Mouse (Mus musculus) macrophage (primary cell): ENCODE measurements around the gene Tspo. TPM values are rescaled to one million over a fixed set of nuclear protein-coding genes. Genes with fewer than 3 reads are reported as not detected.
A peak's percentile ranks its signal among the peaks of the same experiment; 100 is the strongest.

ENCODE experiments used
- H3K27ac ChIP-seq: fragments of 350-480 bp; formaldehyde crosslinking; 2 replicates; pipeline ENCODE4 v1.9.0; 2021
- H3K36me3 ChIP-seq: fragments of 350-480 bp; formaldehyde crosslinking; 2 replicates; pipeline ENCODE4 v1.9.0; 2021; ENCODE audit errors: inconsistent target
- H3K4me3 ChIP-seq: fragments of 350-480 bp; formaldehyde crosslinking; 2 replicates; pipeline ENCODE4 v1.9.0; 2021; ENCODE audit errors: inconsistent target
- H3K79me2 ChIP-seq: fragments of 350-480 bp; formaldehyde crosslinking; 2 replicates; pipeline ENCODE4 v1.9.0; 2021; ENCODE audit errors: inconsistent target
- WGBS: methylation state at CpG from one replicate; pipeline ENCODE4 v1.1.7; 2026; ENCODE audit warnings: inconsistent platforms; ENCODE audit not compliant: missing documents; 5-methylcytosine and 5-hydroxymethylcytosine counted together
- polyA plus RNA-seq: library from polyadenylated mRNA; stranded (reverse); fragments of 250-400 nt; gene quantifications from 3 replicates; pipeline ENCODE4 v1.2.4, GENCODE M21; 2018; ENCODE audit warnings: inconsistent platforms
- total RNA-seq, 78 experiments: library from RNA; depleted of rRNA; stranded (reverse); fragments of 250-400 nt; gene quantifications; 1 replicate in 9 of 78; 2 replicates in 24 of 78; 3 replicates in 43 of 78; 4 replicates in 2 of 78; pipeline ENCODE4 v1.2.4; 2018; ENCODE audit warnings: inconsistent platforms in 56 of 78

The Tspo gene
- total RNA-seq (2018; cell fraction: chromatin; rRNA removed): 100 to 1,000 TPM in 1 of 26 experiments, 10 to 100 TPM in 15, 1 to 10 TPM in 10; 1.8 to 101 (median 15.2) TPM
- 100 to 1,000 TPM; 114 to 571 (median 330) TPM for total RNA-seq (2018; cell fraction: cytosol; rRNA removed)
- 100 to 1,000 TPM in 13 of 26 experiments, 10 to 100 TPM in 13; 15.5 to 248 (median 88.5) TPM for total RNA-seq (2018; cell fraction: nucleus; rRNA removed)
- polyA plus RNA-seq: 37.4 to 252 TPM (median 187 TPM) in 3 replicates

DNA sequence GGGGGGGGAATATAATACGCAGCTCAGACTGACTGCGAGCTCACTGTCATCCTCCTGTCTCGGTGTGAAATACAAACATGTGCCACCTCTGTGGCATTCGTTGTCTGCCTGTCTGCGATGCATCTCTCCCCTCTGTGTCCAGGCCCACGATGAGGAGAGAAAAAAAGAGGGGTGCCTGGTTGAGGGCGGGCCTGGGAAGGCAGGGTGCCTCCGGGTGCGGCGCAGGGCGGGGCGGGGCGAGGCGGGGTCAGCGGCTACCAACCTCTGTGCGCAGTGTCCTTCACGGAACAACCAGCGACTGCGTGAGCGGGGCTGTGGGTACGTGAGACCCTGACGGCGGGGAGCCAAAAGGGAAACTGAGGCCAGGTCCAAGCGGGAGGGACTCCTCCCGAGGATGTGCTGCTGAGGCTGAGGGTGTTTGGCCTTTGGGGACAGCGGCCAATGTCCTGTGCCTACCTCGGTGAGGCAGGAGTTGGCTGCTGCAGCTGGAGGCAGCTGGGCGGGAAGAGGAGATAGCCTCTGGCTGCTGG lies at the start of gene Tspo, which contains the start of gene Mcat:
TSS of gene Tspo (plus strand) at position 266 of the 530 bp plus-strand sequence.
TSS of gene Mcat (minus strand) at position 461 of the 530 bp plus-strand sequence.
- Histone ChIP-seq H3K27ac (peak within 1 kb of the TSS; percentile 80), H3K36me3 (no peaks in the 10 kb centered on the region), H3K79me2 (peaks cover 58% of the 10 kb centered on the region), H3K4me3 (peak within 1 kb of the TSS; percentile 93)
- WGBS: 1% methylated on average over 28 of the region's 28 CpGs

DNA sequence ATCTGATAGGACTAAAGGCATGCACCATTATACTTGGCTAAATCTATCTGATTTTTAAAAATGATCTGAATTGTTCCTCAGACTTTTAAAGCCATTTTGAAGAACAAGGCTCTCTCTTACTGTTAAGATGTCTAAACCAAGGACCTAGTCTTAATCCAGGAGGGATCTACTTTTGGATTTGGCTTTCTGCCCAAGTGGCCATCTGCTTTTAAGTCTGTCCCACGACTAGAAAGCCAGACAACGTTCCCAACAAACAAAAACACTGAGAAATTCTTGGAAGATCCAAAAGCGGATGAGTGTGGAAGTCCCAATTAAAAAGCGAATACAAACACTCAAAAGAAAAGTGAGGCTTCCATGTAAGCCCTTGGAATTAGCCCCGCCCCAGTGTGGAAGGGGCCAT lies 48.4 kb upstream of the Tspo start:
- 75% methylated on average over 5 of the region's 5 CpGs for WGBS
- H3K36me3 ChIP-seq: no peaks in the 10 kb centered on the region
- H3K79me2 ChIP-seq: no peaks in the 10 kb centered on the region
- H3K27ac ChIP-seq: no peak overlapping the region
- H3K4me3 ChIP-seq: no peak overlapping the region

DNA sequence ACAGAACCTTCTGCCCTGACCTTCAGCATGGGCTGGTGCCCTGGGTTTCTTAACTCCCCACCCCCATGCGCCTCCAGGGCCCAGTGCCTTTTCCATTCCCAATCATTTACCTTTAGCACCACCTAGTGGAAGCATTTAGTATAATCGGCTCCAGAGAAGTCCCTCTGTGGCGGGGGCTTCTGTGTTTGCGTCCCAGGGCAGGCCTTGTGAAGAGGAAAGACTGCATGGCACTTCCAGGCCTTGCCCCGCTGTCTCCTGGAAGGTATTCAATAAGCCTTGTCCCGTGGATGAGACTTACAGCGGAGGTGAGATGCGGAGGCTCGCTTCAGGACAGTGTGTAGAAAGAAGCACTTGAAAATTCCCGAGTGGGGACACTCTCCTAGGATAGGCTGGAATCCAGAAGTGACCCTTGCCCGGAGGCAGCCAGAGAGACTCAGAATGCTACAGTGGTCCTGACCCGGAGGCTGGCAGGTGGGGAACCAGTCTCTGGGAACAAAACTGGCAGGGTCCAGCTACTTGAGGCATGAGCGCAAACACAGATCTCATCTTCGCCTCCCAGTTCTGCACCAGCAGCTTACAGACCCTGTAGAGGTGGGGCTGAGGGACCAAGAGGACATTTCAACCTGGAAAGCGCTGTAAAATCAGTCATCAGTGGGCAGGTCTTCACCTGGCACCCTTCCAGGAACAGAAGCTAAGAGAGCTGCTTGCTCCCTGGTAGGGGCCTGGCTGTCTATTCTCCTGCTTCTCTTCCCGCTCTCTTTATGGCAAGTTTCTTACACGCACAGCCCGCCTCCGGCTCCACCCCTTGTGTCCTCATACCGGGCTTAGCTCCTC lies 45.0 kb upstream of the Tspo start:
- WGBS: 49% methylated on average over 20 of the region's 20 CpGs
- no peak overlapping the region for H3K27ac ChIP-seq
- H3K36me3 ChIP-seq: no peaks in the 10 kb centered on the region
- H3K4me3 ChIP-seq: no peak overlapping the region
- no peaks in the 10 kb centered on the region for H3K79me2 ChIP-seq

DNA sequence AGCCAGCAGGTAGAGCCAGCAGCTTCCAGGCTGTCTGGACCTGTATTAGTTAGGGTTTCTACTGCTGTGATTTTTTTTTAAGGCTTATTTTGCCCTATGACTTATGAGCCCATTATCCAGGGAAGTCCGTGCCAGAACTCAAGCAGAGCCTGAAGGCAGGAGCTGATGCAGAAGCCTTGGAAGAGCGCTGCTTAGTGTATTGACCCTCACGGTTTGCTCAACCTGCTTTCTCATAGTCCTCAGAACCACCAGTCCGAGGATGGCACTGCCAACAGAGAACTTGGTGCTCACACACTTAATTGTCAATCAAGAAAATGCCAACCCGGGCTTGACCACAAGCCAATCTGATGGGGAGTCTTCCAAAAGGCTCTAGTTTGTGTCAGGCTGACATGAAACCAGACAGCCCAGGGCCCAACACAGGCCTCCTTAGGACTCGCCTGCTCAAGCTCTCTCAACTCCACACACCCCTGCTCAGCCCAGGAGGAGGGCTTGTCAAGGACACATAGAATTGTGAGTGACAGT lies 42.5 kb upstream of the Tspo start:
- H3K79me2 ChIP-seq: no peaks in the 10 kb centered on the region
- no peaks in the 10 kb centered on the region for H3K36me3 ChIP-seq
- 78% methylated on average over 6 of the region's 6 CpGs for WGBS
- H3K27ac ChIP-seq: no peak overlapping the region
- H3K4me3 ChIP-seq: no peak overlapping the region

DNA sequence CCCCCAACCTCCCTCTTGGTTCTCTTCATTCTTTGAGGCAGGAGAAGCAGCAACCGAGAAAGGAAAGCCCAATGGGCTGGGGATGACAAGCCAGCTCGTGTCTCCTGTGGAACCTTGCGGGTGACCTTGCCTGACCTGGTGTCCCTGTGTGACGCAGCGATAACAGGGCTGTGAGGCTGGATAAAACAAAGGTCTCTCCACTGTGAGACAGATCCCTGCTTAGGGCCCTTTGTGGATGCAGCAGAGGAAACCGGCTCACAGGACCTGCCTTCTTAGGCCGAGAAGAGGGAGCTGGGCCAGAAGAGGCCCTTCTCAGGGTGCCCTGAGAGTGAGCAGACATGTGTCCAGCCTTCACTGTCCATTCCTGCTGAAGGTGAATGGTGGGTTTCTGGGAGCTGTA lies 40.2 kb upstream of the Tspo start:
- Histone ChIP-seq H3K79me2 (no peaks in the 10 kb centered on the region), H3K27ac (no peak overlapping the region), H3K36me3 (no peaks in the 10 kb centered on the region), H3K4me3 (no peak overlapping the region)
- WGBS: 80% methylated on average over 7 of the region's 7 CpGs

DNA sequence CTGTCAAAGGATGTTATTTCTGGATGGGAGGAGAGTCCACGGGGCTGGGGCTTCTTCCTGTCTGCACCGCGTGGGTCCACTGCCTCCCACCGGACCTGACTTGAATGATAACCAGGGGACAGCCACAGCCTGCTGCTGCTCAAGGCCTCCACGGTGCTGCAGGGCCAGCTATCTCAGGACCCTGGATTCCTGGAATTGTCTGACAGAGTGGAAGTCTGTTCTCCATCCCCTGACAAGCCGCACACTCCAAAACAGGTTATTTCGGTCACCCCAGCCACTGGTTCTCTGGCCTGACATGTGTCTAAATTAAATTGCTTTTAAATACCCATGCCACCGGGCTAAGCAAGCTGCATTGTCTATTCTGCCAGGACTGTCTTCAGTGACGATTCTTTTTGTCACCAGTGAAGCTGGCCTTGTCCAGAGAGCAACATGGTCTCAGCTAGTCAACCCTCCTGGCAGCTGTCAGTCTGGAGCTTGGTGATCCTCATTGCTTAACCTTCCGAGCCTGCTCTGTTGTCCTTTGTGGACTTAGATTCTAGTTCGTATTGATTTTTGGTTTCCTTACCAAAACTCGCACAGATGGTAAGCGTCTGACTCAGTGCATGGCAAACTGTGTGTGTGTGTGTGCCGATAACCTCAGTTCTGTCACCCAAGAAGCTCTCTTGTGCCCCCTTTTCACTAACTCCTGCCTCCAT lies 39.6 kb upstream of the Tspo start:
- H3K36me3 ChIP-seq: no peaks in the 10 kb centered on the region
- no peak overlapping the region for H3K4me3 ChIP-seq
- WGBS: 83% methylated on average over 14 of the region's 14 CpGs
- no peak overlapping the region for H3K27ac ChIP-seq
- no peaks in the 10 kb centered on the region for H3K79me2 ChIP-seq

DNA sequence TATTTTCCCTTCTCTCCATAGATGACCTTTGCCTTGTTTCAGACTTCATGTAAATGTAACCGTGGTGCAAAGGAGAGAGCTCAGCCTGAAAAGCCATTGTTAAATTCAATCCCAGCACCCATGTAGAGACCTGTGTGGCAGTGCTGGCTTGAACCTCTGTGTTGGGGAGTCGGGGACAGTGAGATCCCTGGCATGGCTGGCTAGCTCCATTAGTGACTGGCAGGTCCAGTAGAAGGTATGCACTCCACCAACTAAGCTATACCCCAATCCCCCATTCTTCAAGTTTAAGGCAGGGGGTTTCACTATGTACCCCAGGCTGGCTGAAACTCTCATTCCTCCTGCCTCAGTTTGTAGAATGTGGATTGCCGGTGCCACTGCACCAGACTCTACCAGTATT lies 39.1 kb upstream of the Tspo start:
- H3K79me2 ChIP-seq: no peaks in the 10 kb centered on the region
- no peaks in the 10 kb centered on the region for H3K36me3 ChIP-seq
- 85% methylated on average over 3 of the region's 3 CpGs for WGBS
- H3K27ac ChIP-seq: no peak overlapping the region
- no peak overlapping the region for H3K4me3 ChIP-seq

DNA sequence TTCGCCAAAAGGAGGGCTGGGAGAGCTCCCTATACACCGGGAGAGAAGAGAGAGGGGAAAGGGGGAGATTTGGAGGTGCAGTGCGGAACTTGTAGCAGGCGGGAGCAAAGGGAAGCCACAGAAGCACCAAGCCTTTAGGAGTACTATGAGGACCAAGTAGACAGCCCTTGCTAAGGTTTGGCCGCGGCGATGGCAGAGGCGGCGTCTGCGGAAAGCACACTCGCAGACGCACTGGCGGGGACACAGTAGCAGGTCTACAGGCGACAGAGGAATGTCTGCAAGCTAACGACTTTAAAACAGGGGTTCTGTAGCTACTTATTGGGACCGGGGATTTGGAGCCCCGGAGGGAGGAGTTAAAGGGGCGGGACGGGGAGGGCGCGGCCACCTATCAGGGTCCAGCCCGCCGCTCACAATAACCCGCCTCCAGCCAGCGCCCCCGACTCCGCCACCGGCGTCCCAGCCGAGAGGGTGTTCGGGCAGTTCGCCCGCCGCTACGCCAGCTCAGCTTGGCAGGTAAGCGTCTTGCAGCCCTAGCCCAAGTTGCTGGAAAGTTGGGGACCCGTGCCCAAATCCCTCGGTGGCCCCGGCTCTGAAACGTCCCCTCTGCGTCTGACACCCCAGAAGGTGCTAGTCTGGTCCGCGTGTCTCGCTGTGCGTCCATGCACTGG lies 36.8 kb upstream of the Tspo start, which contains the start of gene Bik:
TSS of gene Bik (plus strand) at position 439 of the 668 bp plus-strand sequence.
- no peak within 1 kb of the TSS for H3K27ac ChIP-seq
- no peaks in the 10 kb centered on the region for H3K79me2 ChIP-seq
- no peaks in the 10 kb centered on the region for H3K36me3 ChIP-seq
- H3K4me3 ChIP-seq: peak within 1 kb of the TSS; percentile 7; the same call in 1 of the 2 replicates
- WGBS: 2% methylated on average over 45 of the region's 45 CpGs

DNA sequence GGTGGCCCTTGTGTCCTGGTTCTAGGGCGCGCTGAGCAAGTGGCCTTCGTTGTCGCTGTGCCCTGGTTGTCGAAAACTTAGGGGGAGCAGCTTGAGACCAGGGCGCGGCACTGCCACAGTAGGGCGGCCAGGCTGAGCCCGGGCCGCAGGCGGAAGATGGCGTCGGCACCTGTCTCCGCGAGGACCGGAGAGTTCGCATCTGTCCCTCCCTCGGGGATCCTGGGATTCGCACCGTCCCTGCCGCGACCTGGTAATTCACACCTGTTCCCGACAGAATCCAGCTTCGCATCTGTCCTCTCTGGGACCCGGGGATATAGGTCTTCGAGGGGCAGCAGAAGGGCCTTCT lies 36.3 kb upstream of the Tspo start:
- H3K4me3 ChIP-seq: peak overlapping the region; percentile 7; the same call in 1 of the 2 replicates
- H3K27ac ChIP-seq: no peak overlapping the region

DNA sequence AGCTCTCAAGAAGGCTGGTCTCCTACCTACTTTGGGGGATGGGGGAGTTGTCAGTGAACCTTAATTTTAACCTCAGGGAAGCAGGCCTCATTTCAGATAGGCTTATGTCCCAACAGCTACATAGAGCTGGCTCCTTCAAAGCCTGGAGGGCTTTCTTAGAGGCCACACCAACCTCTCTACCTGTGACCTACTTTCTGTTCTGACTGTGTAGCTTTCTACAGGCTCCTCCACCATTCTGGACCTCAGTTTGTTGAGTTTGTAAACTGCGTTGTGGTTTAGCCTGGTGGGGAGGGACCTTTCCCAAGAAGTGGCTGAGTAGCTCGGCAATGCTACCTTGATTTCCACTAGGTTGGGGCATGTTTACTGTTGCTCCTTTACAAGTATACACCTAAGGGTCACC lies 35.6 kb upstream of the Tspo start:
- 100% methylated on average over 2 of the region's 2 CpGs for WGBS
- no peaks in the 10 kb centered on the region for H3K36me3 ChIP-seq
- no peak overlapping the region for H3K27ac ChIP-seq
- H3K4me3 ChIP-seq: no peak overlapping the region
- H3K79me2 ChIP-seq: no peaks in the 10 kb centered on the region

More for the DNA sequence above, 36.3 kb upstream of the Tspo start:
- 6% methylated on average over 26 of the region's 26 CpGs for WGBS
- Histone ChIP-seq H3K36me3 (no peaks in the 10 kb centered on the region), H3K79me2 (no peaks in the 10 kb centered on the region)

DNA sequence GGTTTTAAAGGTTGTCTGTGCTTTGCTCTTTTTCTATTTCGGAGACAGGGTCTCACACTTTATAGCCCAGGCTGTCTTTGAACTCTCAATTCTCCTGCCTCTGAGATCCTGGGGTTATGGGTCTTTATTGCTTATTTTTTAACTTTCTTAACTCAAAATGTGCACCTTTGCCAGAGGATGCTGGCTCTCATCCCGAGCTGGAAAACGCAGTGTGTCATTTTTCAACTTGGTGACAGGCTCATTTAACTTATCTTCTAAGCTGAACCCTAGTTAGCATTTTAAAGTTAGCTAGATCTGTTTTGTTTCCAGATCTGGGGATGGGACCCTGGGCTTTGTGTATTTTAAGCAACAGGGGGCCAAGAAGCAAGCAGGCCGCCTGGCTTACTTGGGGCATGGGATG lies 34.5 kb upstream of the Tspo start:
- WGBS: 83% methylated on average over 4 of the region's 4 CpGs
- H3K79me2 ChIP-seq: no peaks in the 10 kb centered on the region
- no peak overlapping the region for H3K4me3 ChIP-seq
- H3K36me3 ChIP-seq: no peaks in the 10 kb centered on the region
- no peak overlapping the region for H3K27ac ChIP-seq

DNA sequence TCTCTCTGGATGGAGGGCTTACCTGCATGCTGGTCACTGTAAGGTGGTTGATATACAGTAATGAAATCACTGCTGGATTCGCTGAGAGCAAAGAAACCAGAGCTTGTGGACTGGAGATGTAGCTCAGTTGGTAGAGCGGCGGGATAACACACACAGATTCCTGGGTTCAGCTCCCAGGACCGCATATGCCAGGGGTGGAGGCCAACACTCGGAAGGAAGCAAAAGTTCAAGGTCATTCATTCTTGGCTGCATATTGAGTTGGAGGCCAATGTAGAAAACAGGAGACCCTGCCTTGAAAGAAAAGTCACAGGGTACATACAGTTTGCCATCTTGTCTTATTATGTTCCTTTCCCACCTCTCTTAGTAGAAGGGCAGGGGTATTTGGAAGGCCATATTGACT lies 33.6 kb upstream of the Tspo start:
- WGBS: 90% methylated on average over 5 of the region's 5 CpGs
- Histone ChIP-seq H3K4me3 (no peak overlapping the region), H3K36me3 (no peaks in the 10 kb centered on the region), H3K27ac (no peak overlapping the region), H3K79me2 (no peaks in the 10 kb centered on the region)

DNA sequence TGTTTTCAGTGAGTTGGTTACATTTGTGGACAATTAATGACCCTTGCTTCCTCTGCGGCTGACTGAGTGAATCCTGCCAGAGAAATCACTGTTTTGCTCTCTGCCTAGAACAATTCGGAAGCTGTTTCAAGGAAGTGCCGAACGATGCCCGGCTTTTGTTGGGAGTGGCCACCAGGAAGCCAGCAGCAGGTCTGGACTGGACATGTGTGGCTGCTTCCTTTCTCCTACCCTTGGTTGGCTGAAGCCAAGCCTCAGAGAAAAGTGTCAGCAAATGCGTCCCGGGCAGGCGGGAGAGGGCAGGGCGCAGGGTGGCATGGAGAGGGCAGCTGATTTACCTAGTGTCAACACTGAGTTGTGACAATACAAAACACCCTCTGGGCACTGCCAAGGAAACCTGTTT lies 33.2 kb upstream of the Tspo start:
- no peak overlapping the region for H3K27ac ChIP-seq
- 34% methylated on average over 9 of the region's 9 CpGs for WGBS

DNA sequence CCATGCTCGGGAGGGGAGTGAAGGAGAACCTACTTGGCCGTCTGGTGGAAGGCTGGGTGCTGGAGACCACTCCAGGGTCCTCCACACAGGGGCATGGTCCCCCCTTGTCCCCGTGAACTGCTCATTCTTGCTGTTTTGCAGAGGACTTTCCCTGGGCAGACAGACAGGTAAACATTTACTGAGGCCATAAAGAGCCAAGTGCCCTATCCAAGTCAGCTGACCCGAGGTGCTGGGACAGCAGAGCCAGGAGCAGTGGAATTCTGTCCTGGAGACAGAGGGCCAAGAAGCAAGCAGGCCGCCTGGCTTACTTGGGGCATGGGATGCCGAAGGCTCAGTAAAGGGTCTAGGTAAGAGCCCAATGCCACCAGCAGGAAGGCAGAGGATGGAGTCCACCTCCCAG lies 32.7 kb upstream of the Tspo start:
- 89% methylated on average over 6 of the region's 6 CpGs for WGBS

More for the DNA sequence above, 33.2 kb upstream of the Tspo start:
- Histone ChIP-seq H3K4me3 (no peak overlapping the region), H3K36me3 (no peaks in the 10 kb centered on the region), H3K79me2 (no peaks in the 10 kb centered on the region)

More for the DNA sequence above, 32.7 kb upstream of the Tspo start:
- Histone ChIP-seq H3K27ac (no peak overlapping the region), H3K4me3 (no peak overlapping the region), H3K79me2 (no peaks in the 10 kb centered on the region), H3K36me3 (no peaks in the 10 kb centered on the region)
